Mouse (Mus musculus): ENCODE measurements around the gene Crb1. TPM values are rescaled to one million over a fixed set of nuclear protein-coding genes. Genes with fewer than 3 reads are reported as not detected.

The Crb1 gene
- total RNA-seq, 2 experiments from 2014 or later, result 1.1 to 1.2 TPM

- no peak for DNase-seq (ENCODE audit: extremely low spot score in 1 of 2, low spot score in 2 of 2)
- H3K4me3 ChIP-seq, result no peak overlapping the region
- H3K27ac ChIP-seq, result no peak overlapping the region
- intact Hi-C loops (cut with DNase I), result no loop called here
- no peak for TF ChIP-seq CTCF (IDR thresholded peaks at IDR 0.05)
Observed at GRCm38 (mm10) chr1:139206259-139206658, 170.6 kb downstream of the Crb1 start.

GRCm38 (mm10) chr1:139203026-139203425 is 173.9 kb downstream of the Crb1 start:
- DNase-seq (ENCODE audit: extremely low spot score in 1 of 2, low spot score in 2 of 2), result no peak
- intact Hi-C loops (cut with DNase I), result no loop called here
- TF ChIP-seq CTCF (IDR thresholded peaks at IDR 0.05), result no peak
- H3K27ac ChIP-seq, result no peak overlapping the region
- no peak overlapping the region for H3K4me3 ChIP-seq

GRCm38 (mm10) chr1:139194428-139195028 is 182.4 kb downstream of the Crb1 start:
- intact Hi-C loops (cut with DNase I), result no loop called here
- Histone ChIP-seq H3K27ac (no peak overlapping the region), H3K4me3 (no peak overlapping the region)
- DNase-seq (ENCODE audit: extremely low spot score in 1 of 2, low spot score in 2 of 2), result no peak
- no peak for TF ChIP-seq CTCF (IDR thresholded peaks at IDR 0.05)

GRCm38 (mm10) chr1:139194011-139194410 is 182.9 kb downstream of the Crb1 start:
- Histone ChIP-seq H3K4me3 (no peak overlapping the region), H3K27ac (no peak overlapping the region)
- no peak for TF ChIP-seq CTCF (IDR thresholded peaks at IDR 0.05)
- no peak for DNase-seq (ENCODE audit: extremely low spot score in 1 of 2, low spot score in 2 of 2)
- intact Hi-C loops (cut with DNase I), result no loop called here

- no peak for DNase-seq (ENCODE audit: extremely low spot score in 1 of 2, low spot score in 2 of 2)
- H3K27ac ChIP-seq, result no peak overlapping the region
- no peak for TF ChIP-seq CTCF (IDR thresholded peaks at IDR 0.05)
Observed at GRCm38 (mm10) chr1:139192635-139193034, 184.3 kb downstream of the Crb1 start.

GRCm38 (mm10) chr1:139180481-139181149 is 196.3 kb downstream of the Crb1 start:
- intact Hi-C loops (cut with DNase I), result no loop called here
- no peak for DNase-seq (ENCODE audit: extremely low spot score in 1 of 2, low spot score in 2 of 2)
- Histone ChIP-seq H3K27ac (no peak overlapping the region), H3K4me3 (no peak overlapping the region)
- no peak for TF ChIP-seq CTCF (IDR thresholded peaks at IDR 0.05)

More at GRCm38 (mm10) chr1:139192635-139193034, 184.3 kb downstream of the Crb1 start:
- no peak overlapping the region for H3K4me3 ChIP-seq
- intact Hi-C loops (cut with DNase I), result no loop called here

GRCm38 (mm10) chr1:139179707-139180106 is 197.2 kb downstream of the Crb1 start:
- intact Hi-C loops (cut with DNase I), result no loop called here
- Histone ChIP-seq H3K27ac (no peak overlapping the region), H3K4me3 (no peak overlapping the region)
- no peak for TF ChIP-seq CTCF (IDR thresholded peaks at IDR 0.05)
- no peak for DNase-seq (ENCODE audit: extremely low spot score in 1 of 2, low spot score in 2 of 2)

- intact Hi-C loops (cut with DNase I), result loop anchor here (5.0 kb wide), 1 partner anchor 93 kb away; no protein-coding TSS in a partner anchor
- DNase-seq (ENCODE audit: extremely low spot score in 1 of 2, low spot score in 2 of 2), result no peak
- no peak for TF ChIP-seq CTCF (IDR thresholded peaks at IDR 0.05)
- Histone ChIP-seq H3K4me3 (no peak overlapping the region), H3K27ac (no peak overlapping the region)
Observed at GRCm38 (mm10) chr1:139174058-139174832, 202.7 kb downstream of the Crb1 start.

- DNase-seq (ENCODE audit: extremely low spot score in 1 of 2, low spot score in 2 of 2), result peak in 1 of 2 experiments; percentile 22
- intact Hi-C loops (cut with DNase I), result loop anchor here (5.0 to 10.0 kb wide), 2 partner anchors 182 to 1031 kb away; no protein-coding TSS in a partner anchor
- Histone ChIP-seq H3K27ac (no peak overlapping the region), H3K4me3 (no peak overlapping the region)
- peak; percentile 62 for TF ChIP-seq CTCF (IDR thresholded peaks at IDR 0.05)
Observed at GRCm38 (mm10) chr1:139162814-139163213, 214.1 kb downstream of the Crb1 start.

- no peak overlapping the region for H3K4me3 ChIP-seq
- TF ChIP-seq CTCF (IDR thresholded peaks at IDR 0.05), result no peak; the same call in 1 of the 2 replicates
- H3K27ac ChIP-seq, result no peak overlapping the region
- no peak for DNase-seq (ENCODE audit: extremely low spot score in 1 of 2, low spot score in 2 of 2)
- intact Hi-C loops (cut with DNase I), result loop anchor here (5.0 to 10.0 kb wide), 2 partner anchors 183 to 1029 kb away; no protein-coding TSS in a partner anchor
Observed at GRCm38 (mm10) chr1:139161619-139162018, 215.3 kb downstream of the Crb1 start.

- H3K27ac ChIP-seq, result no peak overlapping the region
- no peak for DNase-seq (ENCODE audit: extremely low spot score in 1 of 2, low spot score in 2 of 2)
- peak; percentile 91 for TF ChIP-seq CTCF (IDR thresholded peaks at IDR 0.05)
- intact Hi-C loops (cut with DNase I), result loop anchor here (1.0 to 5.0 kb wide), 3 partner anchors 112 to 829 kb away; no protein-coding TSS in a partner anchor
- no peak overlapping the region for H3K4me3 ChIP-seq
Observed at GRCm38 (mm10) chr1:139156397-139156796, 220.5 kb downstream of the Crb1 start.

GRCm38 (mm10) chr1:139153493-139153892 is 223.4 kb downstream of the Crb1 start:
- H3K27ac ChIP-seq, result no peak overlapping the region
- H3K4me3 ChIP-seq, result no peak overlapping the region
- intact Hi-C loops (cut with DNase I), result no loop called here
- no peak for DNase-seq (ENCODE audit: extremely low spot score in 1 of 2, low spot score in 2 of 2)
- no peak for TF ChIP-seq CTCF (IDR thresholded peaks at IDR 0.05)

Data from left cerebral cortex, adult 2 months (tissue).